Mouse (Mus musculus) stomach, postnatal 0 days (tissue): ENCODE measurements around the gene Rin2. TPM values are rescaled to one million over a fixed set of nuclear protein-coding genes. Genes with fewer than 3 reads are reported as not detected.
A peak's percentile ranks its signal among the peaks of the same experiment; 100 is the strongest.

ENCODE experiments used
- ATAC-seq: fragments of 200-750 bp; cut with Nextera tagmentation; 2 replicates; pipeline ENCODE4 v1.8.0; 2017; ENCODE audit not compliant: low FRiP score, low TSS enrichment
- DNase-seq: peaks from one replicate; pipeline ENCODE4 v3.0.0-alpha.2; 2016; ENCODE audit warnings: low spot score
- H3K27ac ChIP-seq: fragments of 300-500 bp; sonication (generic); replicated peaks from 2 replicates; pipeline ENCODE4 v1.5.1; 2014; ENCODE audit warnings: mild to moderate bottlenecking, control low read depth
- H3K27me3 ChIP-seq: fragments of 300-500 bp; sonication (generic); 2 replicates; pipeline ENCODE4 v1.6.1; 2014; ENCODE audit warnings: low read length; ENCODE audit not compliant: control insufficient read depth, insufficient read depth
- H3K36me3 ChIP-seq: fragments of 300-500 bp; sonication (generic); 2 replicates; pipeline ENCODE4 v1.6.1; 2014; ENCODE audit warnings: low read length, mixed read lengths; ENCODE audit not compliant: control insufficient read depth, insufficient read depth
- H3K4me1 ChIP-seq: fragments of 300-500 bp; sonication (generic); replicated peaks from 2 replicates; pipeline ENCODE4 v1.6.1; 2014; ENCODE audit warnings: antibody characterized with exemption; ENCODE audit not compliant: control insufficient read depth, insufficient read depth
- H3K4me2 ChIP-seq: fragments of 300-500 bp; sonication (generic); replicated peaks from 2 replicates; pipeline ENCODE4 v1.6.1; 2014; ENCODE audit warnings: low read depth, mild to moderate bottlenecking, control low read depth, moderate library complexity
- H3K4me3 ChIP-seq: fragments of 300-500 bp; sonication (generic); 2 replicates; pipeline ENCODE4 v1.5.1; 2014; ENCODE audit warnings: low read depth, low read length, control low read depth
- H3K9ac ChIP-seq: fragments of 300-500 bp; sonication (generic); 2 replicates; pipeline ENCODE4 v1.6.1; 2014; ENCODE audit warnings: mild to moderate bottlenecking, low read length, control low read depth, mixed read lengths
- H3K9me3 ChIP-seq: fragments of 300-500 bp; sonication (generic); 2 replicates; pipeline ENCODE4 v1.6.1; 2016; ENCODE audit warnings: low read length; ENCODE audit not compliant: control insufficient read depth
- CTCF ChIP-seq: IDR thresholded peaks from 2 replicates; pipeline ENCODE4 v1.5.1; 2016; ENCODE audit warnings: antibody characterized with exemption, low read depth, mild to moderate bottlenecking, moderate library complexity
- EP300 ChIP-seq: optimal IDR thresholded peaks from 2 replicates; pipeline ENCODE3; 2016; ENCODE audit warnings: antibody characterized with exemption
- WGBS: fragments of 180-500 bp; shearing (Covaris S2); extraction: QIAGEN DNeasy Blood & Tissue Kit; methylation state at CpG from one replicate; pipeline ENCODE4 v1.1.7; 2014; 5-methylcytosine and 5-hydroxymethylcytosine counted together
- polyA plus RNA-seq: library from polyadenylated mRNA; unstranded; fragments of >200 nt; fragmentation: Nextera tagmentation; extraction: Ambion mirVana; gene quantifications from 2 replicates; pipeline ENCODE4 v1.2.1, GENCODE M21; 2015

Gene Rin2
- polyA plus RNA-seq = 19.6 and 22.2 TPM in 2 replicates

DNA sequence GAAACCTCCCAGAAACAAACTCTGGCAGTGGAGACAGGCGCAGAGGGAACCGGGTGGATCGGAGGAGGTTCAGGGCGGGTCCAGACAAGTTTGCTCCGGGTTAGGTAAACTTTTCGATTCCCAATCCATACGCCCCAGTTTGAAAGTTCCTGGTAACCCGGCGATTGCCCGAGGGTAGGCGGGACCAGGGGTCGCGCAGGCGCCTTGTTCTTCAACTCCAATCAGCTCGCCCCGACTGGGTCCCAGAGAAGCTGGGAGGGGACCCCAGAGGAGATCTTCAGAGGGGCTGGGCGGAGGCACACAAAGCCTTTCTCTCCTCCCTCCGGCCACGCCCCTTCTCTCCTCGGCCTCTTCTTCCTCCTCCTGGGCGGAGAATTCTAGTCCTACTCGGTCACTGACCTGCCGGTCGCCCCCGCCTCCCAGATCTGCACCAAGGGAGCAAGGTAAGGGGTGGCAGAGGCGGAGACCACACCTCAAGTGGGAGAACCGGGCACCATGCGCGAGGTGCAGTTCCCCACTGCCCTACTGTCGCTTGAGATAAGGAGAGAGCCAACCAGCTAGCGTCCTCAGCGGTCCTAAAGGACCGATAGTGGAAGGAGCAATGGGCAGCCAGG is at the start of gene Rin2:
Gene Rin2, plus strand, starts transcription at position 74 of the 614 bp plus-strand sequence.
- peak within 1 kb of the TSS; percentile 89 for H3K27ac ChIP-seq
- TF ChIP-seq EP300 (no peak), CTCF (no peak)
- DNase-seq = peak; percentile 83

DNA sequence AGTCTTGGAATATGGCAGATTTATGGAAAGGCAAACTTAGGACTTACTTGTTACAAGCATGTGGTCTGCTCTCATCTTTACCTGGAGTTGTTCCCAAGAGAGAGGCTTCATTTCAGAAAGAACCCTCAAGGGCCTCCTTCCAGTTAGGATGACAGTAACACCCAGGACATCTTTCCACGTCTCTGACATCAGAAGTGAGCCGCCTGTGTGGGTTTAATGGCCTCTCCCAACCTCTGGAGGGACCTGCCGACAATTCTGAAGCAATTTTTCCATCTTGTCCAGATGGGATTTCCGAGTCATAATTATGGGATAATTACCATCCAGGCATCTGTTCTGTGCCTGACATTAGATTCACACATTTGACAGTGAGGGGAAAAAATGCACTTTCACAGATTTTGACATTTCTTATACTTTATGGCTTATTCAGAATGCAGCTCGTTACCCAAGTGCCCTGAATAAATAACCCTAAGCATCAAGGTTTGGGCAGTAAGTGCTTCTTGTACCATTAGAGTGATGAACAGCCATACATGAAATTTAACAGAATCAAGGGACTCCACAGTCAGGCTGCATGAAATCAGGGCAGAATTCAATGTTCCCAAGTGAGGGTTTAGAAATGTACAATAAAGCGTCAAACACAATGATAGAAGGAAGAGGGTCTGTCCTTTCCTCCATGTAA is 43.8 kb upstream of the Rin2 start:
- H3K27me3 ChIP-seq = no peaks in the 10 kb centered on the region
- no peak overlapping the region for H3K4me3 ChIP-seq
- no peaks in the 10 kb centered on the region for H3K9me3 ChIP-seq
- no peak overlapping the region for H3K9ac ChIP-seq
- 0 out of 2 replicates have a peak overlapping the region, but pooled peaks have one; percentile 4 for H3K27ac ChIP-seq
- ATAC-seq (no peak), DNase-seq (no peak)
- WGBS = 53% methylated on average over 6 of the region's 6 CpGs
- TF ChIP-seq EP300 (no peak), CTCF (no peak)
- no peak overlapping the region for H3K4me2 ChIP-seq
- no peaks in the 10 kb centered on the region for H3K36me3 ChIP-seq
- no peaks in the 10 kb centered on the region for H3K4me1 ChIP-seq

More for the DNA sequence above, at the start of gene Rin2:
- no peaks in the 10 kb centered on the region for H3K27me3 ChIP-seq
- peak within 1 kb of the TSS; percentile 71 for H3K9ac ChIP-seq
- no peaks in the 10 kb centered on the region for H3K36me3 ChIP-seq
- under 1% methylated on average over 33 of the region's 33 CpGs for WGBS
- peak within 1 kb of the TSS; percentile 70 for H3K4me3 ChIP-seq
- peak; percentile 81 for ATAC-seq
- H3K4me1 ChIP-seq = no peaks in the 10 kb centered on the region
- H3K4me2 ChIP-seq = peak within 1 kb of the TSS; percentile 91
- H3K9me3 ChIP-seq = no peaks in the 10 kb centered on the region

DNA sequence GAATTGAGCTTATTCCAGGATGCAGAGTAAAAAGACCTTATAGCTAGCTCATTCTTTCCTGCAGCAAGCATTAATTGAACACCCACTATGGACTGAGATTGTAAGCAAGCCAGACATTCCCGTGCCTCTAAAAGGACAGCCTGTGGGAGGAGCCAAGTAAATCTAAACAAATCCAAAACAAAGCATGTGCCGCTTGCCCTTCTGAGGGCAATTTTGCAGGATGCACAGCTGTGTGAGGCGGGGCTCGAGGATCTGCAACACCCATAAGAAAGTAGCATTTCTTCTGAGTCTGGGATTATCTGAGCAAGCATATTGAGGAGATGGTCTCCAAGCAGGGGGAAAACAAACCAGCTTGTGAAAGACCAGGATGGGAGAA is 43.2 kb upstream of the Rin2 start:
- Histone ChIP-seq H3K9ac (no peak overlapping the region), H3K4me1 (no peaks in the 10 kb centered on the region), H3K27ac (0 out of 2 replicates have a peak overlapping the region, but pooled peaks have one; percentile 41), H3K4me3 (no peak overlapping the region), H3K27me3 (no peaks in the 10 kb centered on the region), H3K36me3 (no peaks in the 10 kb centered on the region), H3K9me3 (no peaks in the 10 kb centered on the region), H3K4me2 (no peak overlapping the region)
- no peak; the same call in 1 of the 2 replicates for ATAC-seq
- TF ChIP-seq CTCF (no peak), EP300 (no peak)
- no peak for DNase-seq
- 20% methylated on average over 4 of the region's 4 CpGs for WGBS

DNA sequence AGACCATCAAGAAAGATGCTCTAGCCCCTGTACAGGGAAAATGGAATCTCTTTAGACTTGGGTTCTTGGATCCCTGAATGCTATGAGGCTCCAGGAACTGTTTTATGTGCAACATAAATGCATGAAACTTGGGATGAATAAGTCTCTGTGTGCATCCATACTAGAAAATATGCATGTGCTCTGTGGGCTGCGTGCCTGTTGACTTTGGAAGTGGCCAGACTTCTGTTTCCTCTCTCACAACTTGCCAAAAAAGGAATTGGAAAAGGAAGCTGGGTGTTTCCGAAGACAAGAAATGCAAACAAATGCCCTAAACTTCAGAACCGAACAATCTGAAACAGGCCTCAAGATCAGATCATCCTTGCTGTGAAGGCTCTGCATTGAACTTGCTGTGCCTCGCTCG is 41.2 kb upstream of the Rin2 start:
- H3K27ac ChIP-seq = no peak overlapping the region

GRCm38 (mm10) chr2:145640255-145640984 is 34.6 kb upstream of the Rin2 start:
- DNase-seq (no peak), ATAC-seq (no peak)
- H3K4me2 ChIP-seq = no peak overlapping the region
- TF ChIP-seq CTCF (no peak), EP300 (no peak)
- no peaks in the 10 kb centered on the region for H3K4me1 ChIP-seq
- no peak overlapping the region for H3K27ac ChIP-seq
- no peak overlapping the region for H3K9ac ChIP-seq
- H3K4me3 ChIP-seq = no peak overlapping the region
- H3K36me3 ChIP-seq = no peaks in the 10 kb centered on the region
- WGBS = 73% methylated on average over 21 of the region's 21 CpGs
- H3K9me3 ChIP-seq = no peaks in the 10 kb centered on the region
- H3K27me3 ChIP-seq = no peaks in the 10 kb centered on the region

More for the DNA sequence above, 41.2 kb upstream of the Rin2 start:
- H3K36me3 ChIP-seq = no peaks in the 10 kb centered on the region
- no peaks in the 10 kb centered on the region for H3K4me1 ChIP-seq
- H3K27me3 ChIP-seq = no peaks in the 10 kb centered on the region
- H3K4me3 ChIP-seq = no peak overlapping the region
- H3K9ac ChIP-seq = no peak overlapping the region
- no peak overlapping the region for H3K4me2 ChIP-seq
- H3K9me3 ChIP-seq = no peaks in the 10 kb centered on the region
- ATAC-seq = no peak
- no peak for DNase-seq
- WGBS = 35% methylated on average over 5 of the region's 5 CpGs
- TF ChIP-seq CTCF = no peak
- no peak for TF ChIP-seq EP300
